Mouse (Mus musculus): ENCODE measurements around the gene Lrrc31.

- TF ChIP-seq CTCF (IDR thresholded peaks at IDR 0.05; ENCODE audit: low read depth) (no peak), EP300 (IDR thresholded peaks at IDR 0.05; ENCODE audit: low read depth) (no peak)
These were observed 25.9 kb upstream of the Lrrc31 start for GRCm38 (mm10) chr3:30725514-30725913.
